Mouse (Mus musculus): ENCODE data around the gene Znrd1as. TPM values are rescaled to one million over a fixed set of nuclear protein-coding genes. Genes with fewer than 3 reads are reported as not detected.

Znrd1as gene
- total RNA-seq (2023) = 2.3 TPM

DNA sequence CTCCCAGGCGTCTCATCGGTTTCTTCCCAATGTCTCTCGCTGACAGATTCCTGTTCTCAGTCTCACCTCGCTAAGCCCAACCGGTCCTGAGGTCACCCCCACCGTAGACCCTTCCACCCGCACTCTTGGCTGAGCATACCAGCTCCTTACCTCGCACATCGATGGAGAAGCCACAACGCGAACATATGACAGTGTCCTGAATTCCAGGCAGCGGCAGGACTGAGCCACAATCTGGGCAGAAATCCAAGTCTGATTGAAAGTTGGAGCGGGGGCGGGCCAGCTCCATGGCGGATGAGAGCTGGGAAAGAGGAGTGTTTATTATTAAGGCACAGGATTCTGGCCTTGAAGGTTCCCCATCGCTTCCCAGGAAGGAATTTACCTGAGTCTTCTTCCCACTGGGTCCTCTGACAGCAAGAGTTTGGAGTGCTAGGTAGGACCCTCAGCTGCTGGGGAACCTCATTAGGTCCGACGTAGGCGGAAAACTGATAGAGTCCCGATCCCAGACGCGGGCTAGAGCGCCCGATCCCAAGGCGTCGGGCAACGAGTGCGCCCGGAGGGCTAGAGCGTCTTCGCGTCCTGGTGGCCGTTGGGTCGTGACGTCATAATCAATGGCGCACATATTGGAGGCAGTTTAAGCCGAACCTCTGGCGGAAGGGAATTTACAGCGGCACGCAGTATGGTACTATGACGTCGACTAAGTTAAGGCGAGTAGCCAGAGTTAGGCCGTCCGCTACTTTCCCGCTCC is at the start of gene Znrd1as, which contains the start of gene Znrd1:
TSS of gene Znrd1as (plus strand) at position 594 of the 745 bp plus-strand sequence.
TSS of gene Znrd1 (minus strand) at position 561 of the 745 bp plus-strand sequence.

DNA sequence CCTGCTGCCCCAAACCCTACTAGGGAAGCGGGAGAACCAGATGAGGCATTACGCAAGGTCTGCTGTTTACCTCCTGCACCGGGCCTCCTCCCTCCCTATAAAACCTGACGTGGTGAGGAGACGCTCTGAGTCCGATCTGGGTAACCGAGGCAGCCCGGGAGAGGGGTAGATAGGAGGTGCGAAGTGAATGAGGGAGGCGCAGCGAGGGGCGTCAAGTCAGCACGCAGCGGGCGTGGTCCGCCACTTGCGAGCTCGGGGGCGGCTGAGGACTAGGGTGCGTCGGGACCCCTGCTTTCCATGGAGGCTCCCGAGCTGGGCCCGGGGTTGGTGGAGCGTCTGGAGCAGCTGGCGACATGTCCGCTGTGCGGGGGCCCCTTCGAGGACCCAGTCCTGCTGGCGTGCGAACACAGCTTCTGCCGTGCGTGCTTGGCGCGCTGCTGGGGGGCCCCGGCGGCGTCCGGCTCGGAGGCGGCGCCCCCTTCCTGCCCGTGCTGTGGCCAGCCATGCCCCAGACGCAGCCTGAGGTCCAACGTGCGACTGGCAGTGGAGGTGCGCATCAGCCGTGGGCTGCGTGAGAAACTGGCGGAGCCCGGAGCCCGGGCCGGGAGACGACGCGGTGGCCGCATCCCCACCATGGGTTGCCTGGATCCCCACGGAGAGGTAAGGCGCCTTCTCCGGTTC is 15.5 kb upstream of the Znrd1as start, which contains the start of gene Rnf39:
TSS of gene Rnf39 (plus strand) at position 128 of the 681 bp plus-strand sequence.

DNA sequence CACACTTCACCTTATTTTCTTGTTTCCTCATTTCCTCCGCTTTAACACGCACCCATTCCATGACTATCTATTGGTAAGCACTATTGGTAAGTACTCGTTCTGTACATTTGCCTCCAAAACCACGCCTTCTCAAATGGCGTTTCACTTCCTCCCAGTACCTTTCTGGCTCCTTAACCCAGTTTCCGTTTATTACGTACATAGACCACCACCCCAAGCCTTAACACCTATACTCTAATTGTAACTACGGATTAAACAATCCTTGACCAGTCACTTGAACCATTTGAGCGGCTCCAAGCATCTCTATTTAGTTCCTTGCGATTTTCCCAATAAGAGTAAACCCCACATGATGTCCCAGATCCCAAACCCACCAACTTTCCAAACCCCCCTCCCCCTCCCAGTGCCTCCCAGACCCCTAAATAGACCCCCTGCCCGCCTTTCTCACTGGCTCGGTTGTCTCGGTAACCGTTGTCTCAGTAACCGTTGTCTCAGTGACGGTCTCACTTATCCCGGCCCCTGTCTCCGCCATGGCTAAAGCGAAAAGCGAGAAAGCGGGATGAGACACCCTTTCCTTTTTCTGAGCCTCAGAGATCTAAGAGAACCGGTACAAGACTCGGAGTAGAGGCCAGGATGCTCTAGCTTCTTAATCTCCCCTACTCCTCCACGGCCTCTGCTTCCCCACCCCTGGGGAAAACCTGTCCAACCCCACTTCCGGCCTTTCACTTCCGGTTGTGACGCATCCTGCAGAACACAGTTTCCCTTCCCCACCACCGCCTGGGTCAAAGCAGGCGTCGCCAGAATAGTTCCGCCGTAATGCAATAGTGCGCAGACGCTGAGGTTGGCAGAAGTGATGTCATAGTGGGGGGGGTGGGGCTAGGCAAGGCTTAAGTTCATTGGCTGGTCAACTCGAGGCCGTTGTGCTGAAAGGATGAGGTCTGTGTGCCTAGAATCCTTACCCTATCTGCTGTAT is 7.1 kb upstream of the Znrd1as start, which contains the start of gene Ppp1r11:
TSS of gene Ppp1r11 (minus strand) at position 761 of the 967 bp plus-strand sequence.

DNA sequence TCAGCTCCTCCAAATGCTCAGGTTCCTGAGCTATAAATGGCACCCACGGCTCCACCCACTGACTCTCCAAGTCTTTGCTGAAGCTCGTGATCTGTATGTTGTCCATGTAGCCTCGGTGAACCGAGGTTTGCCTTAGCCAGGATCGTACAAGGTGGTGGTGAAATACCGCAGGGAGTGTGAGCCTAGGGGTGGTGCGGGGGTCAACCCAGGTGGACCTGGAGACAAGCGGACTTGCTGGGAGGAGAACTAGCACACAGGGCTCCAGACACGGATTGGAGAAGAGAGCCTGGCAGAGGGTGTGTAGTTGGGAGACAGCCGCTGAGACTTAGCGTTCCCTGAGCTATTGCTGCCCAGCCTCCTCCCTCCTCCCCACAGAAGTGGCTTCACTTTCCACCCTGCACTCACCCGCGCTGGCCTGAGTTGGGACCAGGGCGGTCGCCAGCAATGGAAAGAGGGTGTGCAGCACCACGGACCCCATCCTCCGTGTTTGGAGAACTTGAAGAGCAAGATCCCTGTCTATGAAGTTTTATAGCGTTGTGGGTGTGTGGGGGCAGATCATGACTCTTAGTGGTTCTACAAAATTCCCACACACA is 22.9 kb downstream of the Znrd1as start, which contains the start of gene 2410137M14Rik:
TSS of gene 2410137M14Rik (minus strand) at position 17 of the 593 bp plus-strand sequence.

DNA sequence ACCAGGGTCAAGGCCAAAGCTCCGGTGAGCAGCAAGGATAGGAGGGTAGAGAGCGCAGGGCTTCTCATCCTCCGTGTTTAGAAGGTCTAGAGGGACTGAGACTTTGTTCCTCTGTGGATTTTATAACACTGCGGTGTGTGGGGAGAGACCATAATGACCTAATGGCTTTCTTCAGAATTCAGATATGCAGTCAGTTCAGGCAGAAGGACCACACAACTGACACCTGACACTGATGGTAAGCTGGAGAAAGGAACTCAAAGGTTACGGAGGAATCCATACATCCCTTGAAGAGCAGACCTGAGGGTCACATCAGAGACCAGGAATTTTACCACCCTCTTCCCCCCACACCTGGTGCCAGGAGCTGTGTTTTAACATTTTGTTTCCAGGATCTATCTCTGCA is 31.0 kb downstream of the Znrd1as start, which contains the start of gene H2-M5:
TSS of gene H2-M5 (minus strand) at position 101 of the 400 bp plus-strand sequence.

DNA sequence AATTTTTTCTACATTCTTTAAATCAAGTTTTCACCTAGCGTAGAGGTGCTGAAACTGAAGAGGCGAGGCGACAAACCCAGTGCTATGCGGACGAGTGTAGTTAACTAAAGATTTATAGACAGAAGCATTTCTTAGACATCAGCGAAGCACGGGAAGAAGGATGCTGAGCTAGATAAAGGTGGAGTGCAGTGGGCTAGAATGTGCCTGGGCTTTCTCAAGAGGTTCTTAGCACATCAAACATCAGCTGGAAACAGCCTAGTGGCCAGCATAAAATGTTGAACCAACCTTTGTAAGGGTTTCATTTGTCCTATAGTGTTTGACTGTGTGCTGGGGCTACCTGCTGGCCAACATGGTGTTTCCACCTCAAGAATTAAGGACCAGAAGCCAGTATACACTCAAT is 42.5 kb downstream of the Znrd1as start, which contains the start of gene Zfp57:
TSS of gene Zfp57 (plus strand) at position 301 of the 400 bp plus-strand sequence.

Other genes with a start within 250 kb of the Znrd1as start
- not detected for gene H2-M10.5, start 185.7 kb upstream of the Znrd1as start, total RNA-seq (2023)
- not detected for gene H2-M10.6, start 146.4 kb upstream of the Znrd1as start, total RNA-seq (2023)
- 128 TPM for gene Trim26, start 121.5 kb upstream of the Znrd1as start, total RNA-seq (2023)
- gene Trim15, start 91.4 kb upstream of the Znrd1as start, total RNA-seq (2023) = not detected
- 0.89 TPM for gene Trim10, start 89.0 kb upstream of the Znrd1as start, total RNA-seq (2023)
- gene Trim40, start 68.5 kb upstream of the Znrd1as start, total RNA-seq (2023) = not detected
- gene Trim31, start 60.5 kb upstream of the Znrd1as start, total RNA-seq (2023) = not detected
- gene Rnf39, start 15.7 kb upstream of the Znrd1as start, total RNA-seq (2023) = 2.2 TPM
- gene Ppp1r11, start 6.9 kb upstream of the Znrd1as start, total RNA-seq (2023) = 56.2 TPM
- gene Znrd1, start within 50 bp of the Znrd1as start, total RNA-seq (2023) = 59.2 TPM
- not detected for gene 2410137M14Rik, start 22.6 kb downstream of the Znrd1as start, total RNA-seq (2023)
- not detected for gene H2-M5, start 30.9 kb downstream of the Znrd1as start, total RNA-seq (2023)
- gene Zfp57, start 42.6 kb downstream of the Znrd1as start, total RNA-seq (2023) = not detected
- gene Mog, start 64.8 kb downstream of the Znrd1as start, total RNA-seq (2023) = not detected
- gene Gabbr1, start 87.4 kb downstream of the Znrd1as start, total RNA-seq (2023) = 153 TPM
- gene Olfr90, start 129.9 kb downstream of the Znrd1as start, total RNA-seq (2023) = 0.18 TPM
- not detected for gene Olfr91, start 139.7 kb downstream of the Znrd1as start, total RNA-seq (2023)
- not detected for gene Olfr92, start 161.5 kb downstream of the Znrd1as start, total RNA-seq (2023)
- not detected for gene Olfr93, start 202.9 kb downstream of the Znrd1as start, total RNA-seq (2023)
- not detected for gene Ubd, start 235.3 kb downstream of the Znrd1as start, total RNA-seq (2023)
- not detected for gene Olfr94, start 242.4 kb downstream of the Znrd1as start, total RNA-seq (2023)

Data from CD8-positive naive resting alpha-beta T cell, adult 57 days (primary cell).